In genomic region chr1:55236487-55236886, GRCm38 (mm10) we compare ENCODE assay signal across 8 mouse cellular contexts. TPM values are rescaled to one million over a fixed set of nuclear protein-coding genes. Genes with fewer than 3 reads are reported as not detected.
DNase-seq lines count a peak whose midpoint lies in the region; ATAC-seq and TF ChIP-seq lines count a peak whose summit lies in the region.

No protein-coding gene starts in this region.

- WGBS in heart, embryonic 11.5 days (ENCODE audit: insufficient replicate concordance), result 40% methylated on average over 5 of the region's 5 CpGs
- WGBS in forebrain, postnatal 0 days, result 28% methylated on average over 5 of the region's 5 CpGs
- 20% methylated on average over 5 of the region's 5 CpGs for WGBS in liver, embryonic 16.5 days (ENCODE audit: insufficient replicate concordance)

- no peak for DNase-seq in heart, adult 9 months (ENCODE audit: low spot score in 2 of 2)
- DNase-seq in forebrain, postnatal 0 days, result no peak
- no peak for DNase-seq in thymus, postnatal 36 days
- DNase-seq in urinary bladder, postnatal 25 days (ENCODE audit: low spot score), result no peak
- DNase-seq in frontal cortex, postnatal 10 days (ENCODE audit: low spot score in 2 of 2), result no peak

- H3K36me3 ChIP-seq in heart, embryonic 11.5 days (ENCODE audit: control insufficient read depth, insufficient read depth, low read length), result no peaks in the 10 kb centered on the region
- H3K36me3 ChIP-seq in E14TG2a.4 (ENCODE audit: insufficient read depth, low read length), result peaks cover 30% of the 10 kb centered on the region
- no peaks in the 10 kb centered on the region for H3K36me3 ChIP-seq in forebrain, postnatal 0 days (ENCODE audit: insufficient read depth)
- H3K36me3 ChIP-seq in liver, embryonic 16.5 days (ENCODE audit: control insufficient read depth, insufficient read depth), result no peaks in the 10 kb centered on the region

- peak overlapping the region; percentile 65 for H3K4me3 ChIP-seq in heart, embryonic 11.5 days (ENCODE audit: low read depth, low read length)
- peak overlapping the region; percentile 94 for H3K4me3 ChIP-seq in E14TG2a.4 (replicated peaks; ENCODE audit: low read length)
- H3K4me3 ChIP-seq in forebrain, postnatal 0 days (ENCODE audit: low read depth, low read length), result peak overlapping the region; percentile 63
- H3K4me3 ChIP-seq in liver, embryonic 16.5 days (ENCODE audit: low read depth, low read length), result peak overlapping the region; percentile 89

- H3K4me2 ChIP-seq in heart, embryonic 11.5 days, result peak overlapping the region; percentile 98
- H3K4me2 ChIP-seq in forebrain, postnatal 0 days (ENCODE audit: low read depth), result peak overlapping the region; percentile 73
- peak overlapping the region; percentile 97 for H3K4me2 ChIP-seq in liver, embryonic 16.5 days (ENCODE audit: low read depth, low read length)

- H3K27me3 ChIP-seq in heart, embryonic 11.5 days (ENCODE audit: control insufficient read depth, insufficient read depth, low read length), result no peaks in the 10 kb centered on the region; the same call in 1 of the 2 replicates
- H3K27me3 ChIP-seq in E14TG2a.4 (ENCODE audit: insufficient read depth, low read length), result peaks cover 11% of the 10 kb centered on the region
- no peaks in the 10 kb centered on the region for H3K27me3 ChIP-seq in forebrain, postnatal 0 days (ENCODE audit: insufficient read depth, low read length)
- H3K27me3 ChIP-seq in liver, embryonic 16.5 days (ENCODE audit: control insufficient read depth, insufficient read depth, low read depth, low read length), result no peaks in the 10 kb centered on the region

- no peak overlapping the region for H3K27ac ChIP-seq in heart, embryonic 11.5 days (ENCODE audit: low read depth, low read length)
- no peak overlapping the region for H3K27ac ChIP-seq in forebrain, postnatal 0 days (ENCODE audit: low read depth, low read length)
- no peak overlapping the region for H3K27ac ChIP-seq in liver, embryonic 16.5 days (ENCODE audit: low read length)

- ATAC-seq in heart, embryonic 11.5 days (replicated peaks; ENCODE audit: insufficient number of reproducible peaks, low FRiP score, low TSS enrichment), result no peak
- ATAC-seq in forebrain, postnatal 0 days, result no peak
- ATAC-seq in liver, embryonic 16.5 days (ENCODE audit: low read depth), result no peak

- peaks cover 13% of the 10 kb centered on the region for H3K4me1 ChIP-seq in heart, embryonic 11.5 days (ENCODE audit: control insufficient read depth, insufficient read depth, low read length)
- peaks cover 37% of the 10 kb centered on the region for H3K4me1 ChIP-seq in E14TG2a.4 (replicated peaks; ENCODE audit: low read depth, low read length)
- peaks cover 22% of the 10 kb centered on the region for H3K4me1 ChIP-seq in forebrain, postnatal 0 days (ENCODE audit: insufficient read depth)
- peaks cover 16% of the 10 kb centered on the region for H3K4me1 ChIP-seq in liver, embryonic 16.5 days (ENCODE audit: control insufficient read depth, low read depth, low read length)

- no peak for TF ChIP-seq CTCF in E14TG2a.4 (conservative IDR thresholded peaks at IDR 0.05; ENCODE audit: low read length)
- no peak for TF ChIP-seq CTCF in forebrain, postnatal 0 days (IDR thresholded peaks at IDR 0.05; ENCODE audit: low read depth)

- H3K9ac ChIP-seq in heart, embryonic 11.5 days (ENCODE audit: low read depth, low read length), result 0 out of 2 replicates have a peak overlapping the region, but pooled peaks have one; percentile 4
- no peak overlapping the region for H3K9ac ChIP-seq in forebrain, postnatal 0 days
- H3K9ac ChIP-seq in liver, embryonic 16.5 days (ENCODE audit: low read depth, low read length), result peak overlapping the region; percentile 62

- no peaks in the 10 kb centered on the region for H3K9me3 ChIP-seq in heart, embryonic 11.5 days (replicated peaks; ENCODE audit: control insufficient read depth, low read length)
- H3K9me3 ChIP-seq in E14TG2a.4 (ENCODE audit: low read length), result no peaks in the 10 kb centered on the region
- H3K9me3 ChIP-seq in forebrain, postnatal 0 days (ENCODE audit: low read length), result no peaks in the 10 kb centered on the region
- H3K9me3 ChIP-seq in liver, embryonic 16.5 days (replicated peaks; ENCODE audit: control insufficient read depth, low read length), result no peaks in the 10 kb centered on the region

RNA-seq across cellular contexts. Expression of gene Mars2, which starts 0.5 kb away (rescaled TPM):
- 3.9 and 4.0 TPM in 2 replicates for polyA plus RNA-seq in heart, embryonic 11.5 days (2014; fragmentation: Nextera tagmentation; extraction: Ambion mirVana)
- total RNA-seq in forebrain, postnatal 0 days (2014; rRNA removed), result 11.5 and 13.1 TPM in 2 replicates
- 2.3 and 2.5 TPM in 2 replicates for polyA plus RNA-seq in forebrain, postnatal 0 days (2015; fragmentation: Nextera tagmentation; extraction: Ambion mirVana)
- polyA plus RNA-seq in liver, embryonic 16.5 days (2015; fragmentation: Nextera tagmentation; extraction: Ambion mirVana), result 1.4 and 1.5 TPM in 2 replicates

RNA-seq across cellular contexts. Expression of gene Rftn2, which starts 9.9 kb away (rescaled TPM):
- polyA plus RNA-seq in heart, embryonic 11.5 days (2014; fragmentation: Nextera tagmentation; extraction: Ambion mirVana), result 4.8 and 6.3 TPM in 2 replicates
- total RNA-seq in forebrain, postnatal 0 days (2014; rRNA removed), result 10.1 and 10.9 TPM in 2 replicates
- polyA plus RNA-seq in forebrain, postnatal 0 days (2015; fragmentation: Nextera tagmentation; extraction: Ambion mirVana), result 7.9 and 12.4 TPM in 2 replicates
- polyA plus RNA-seq in liver, embryonic 16.5 days (2015; fragmentation: Nextera tagmentation; extraction: Ambion mirVana), result 0.68 and 0.86 TPM in 2 replicates
